Comparison of ENCODE assay signal across 13 mouse cellular contexts in the genomic region with DNA sequence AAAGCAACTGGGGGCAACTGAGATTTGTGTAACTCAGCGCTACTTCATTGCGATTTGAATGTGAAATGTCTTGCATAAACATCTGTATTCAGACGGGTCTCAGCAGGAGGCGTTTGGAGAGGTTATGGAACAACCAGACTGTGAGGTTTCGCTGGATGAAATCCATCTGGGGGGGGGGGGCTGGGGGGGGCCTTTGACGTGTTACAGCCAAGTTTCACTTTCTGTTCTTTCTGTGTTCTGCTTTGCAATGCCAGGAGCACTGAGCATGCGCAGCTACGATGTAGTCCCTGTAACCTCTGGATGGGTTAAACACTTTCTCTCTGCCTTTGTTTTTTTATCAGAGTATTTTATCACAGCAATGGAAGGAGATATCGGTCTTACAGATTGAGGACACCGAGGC. TPM values are rescaled to one million over a fixed set of nuclear protein-coding genes. Genes with fewer than 3 reads are reported as not detected.
A peak's percentile ranks its signal among the peaks of the same experiment; 100 is the strongest.
DNase-seq lines count a peak whose midpoint lies in the region; ATAC-seq lines count a peak whose summit lies in the region.
"Had no signal": no experiment of that assay in that cellular context is flagged by ENCODE, and none has a peak within 500 bp of the region (broad histone marks: within the 10 kb centered on the region; RNA-seq: fewer than 3 reads in every experiment).

No protein-coding gene starts in this region.

- no peak for ATAC-seq in embryonic facial prominence, embryonic 14.5 days (ENCODE audit: low read depth)
- no peak for ATAC-seq in hindbrain, embryonic 12.5 days (ENCODE audit: low FRiP score)
- ATAC-seq in forebrain, embryonic 14.5 days: no peak

- H3K27ac ChIP-seq in embryonic facial prominence, embryonic 14.5 days (replicated peaks; ENCODE audit: low read depth, low read length): no peak overlapping the region
- H3K27ac ChIP-seq in embryonic facial prominence, embryonic 10.5 days (replicated peaks): no peak overlapping the region
- H3K27ac ChIP-seq in hindbrain, embryonic 12.5 days: no peak overlapping the region
- H3K27ac ChIP-seq in forebrain, embryonic 14.5 days (ENCODE audit: low read depth, low read length): no peak overlapping the region
- H3K27ac ChIP-seq: midbrain, embryonic 12.5 days had no signal

- no peaks in the 10 kb centered on the region for H3K36me3 ChIP-seq in embryonic facial prominence, embryonic 14.5 days (ENCODE audit: control insufficient read depth, insufficient read depth, low read length)
- no peaks in the 10 kb centered on the region for H3K36me3 ChIP-seq in embryonic facial prominence, embryonic 10.5 days (replicated peaks)
- no peaks in the 10 kb centered on the region for H3K36me3 ChIP-seq in hindbrain, embryonic 12.5 days
- no peaks in the 10 kb centered on the region for H3K36me3 ChIP-seq in forebrain, embryonic 14.5 days (ENCODE audit: control insufficient read depth, insufficient read depth, low read length)
- H3K36me3 ChIP-seq: midbrain, embryonic 12.5 days had no signal

- H3K9me3 ChIP-seq in embryonic facial prominence, embryonic 14.5 days (ENCODE audit: control insufficient read depth, low read length): no peaks in the 10 kb centered on the region
- H3K9me3 ChIP-seq in embryonic facial prominence, embryonic 10.5 days: no peaks in the 10 kb centered on the region
- H3K9me3 ChIP-seq in hindbrain, embryonic 12.5 days (replicated peaks): no peaks in the 10 kb centered on the region
- H3K9me3 ChIP-seq in forebrain, embryonic 14.5 days (replicated peaks; ENCODE audit: control insufficient read depth, low read length): no peaks in the 10 kb centered on the region
- H3K9me3 ChIP-seq: midbrain, embryonic 12.5 days had no signal

- DNase-seq in embryonic facial prominence, embryonic 14.5 days (ENCODE audit: low spot score): peak; percentile 72
- DNase-seq in embryonic facial prominence, embryonic 10.5 days (ENCODE audit: low spot score): no peak
- DNase-seq in kidney, postnatal 10 days: peak; percentile 48
- DNase-seq in kidney, postnatal 14 days: no peak
- DNase-seq in fibroblast of lung, adult 2 months (ENCODE audit: low read depth): peak; percentile 14
- DNase-seq in skeletal muscle tissue, adult 2 months (ENCODE audit: low read depth, low spot score): peak; percentile 60
- DNase-seq in forebrain, embryonic 14.5 days (ENCODE audit: low spot score): no peak
- DNase-seq: cerebellum, adult 9-11 months; kidney, adult 8-10 months; left cerebral cortex, postnatal 4 days had no signal

- no peak overlapping the region for H3K4me3 ChIP-seq in embryonic facial prominence, embryonic 14.5 days (ENCODE audit: low read depth, low read length)
- H3K4me3 ChIP-seq in embryonic facial prominence, embryonic 10.5 days: no peak overlapping the region
- no peak overlapping the region for H3K4me3 ChIP-seq in hindbrain, embryonic 12.5 days
- no peak overlapping the region for H3K4me3 ChIP-seq in forebrain, embryonic 14.5 days (ENCODE audit: low read depth, low read length)
- H3K4me3 ChIP-seq: midbrain, embryonic 12.5 days had no signal

- H3K9ac ChIP-seq in embryonic facial prominence, embryonic 14.5 days (ENCODE audit: low read depth, low read length): no peak overlapping the region
- no peak overlapping the region for H3K9ac ChIP-seq in hindbrain, embryonic 12.5 days
- no peak overlapping the region for H3K9ac ChIP-seq in forebrain, embryonic 14.5 days (ENCODE audit: low read length)
- H3K9ac ChIP-seq: midbrain, embryonic 12.5 days had no signal

- 62% methylated on average over 9 of the region's 10 CpGs for WGBS in embryonic facial prominence, embryonic 14.5 days
- WGBS in embryonic facial prominence, embryonic 10.5 days: 88% methylated on average over 10 of the region's 10 CpGs
- WGBS in hindbrain, embryonic 12.5 days: 71% methylated on average over 10 of the region's 10 CpGs
- WGBS in forebrain, embryonic 14.5 days: 74% methylated on average over 10 of the region's 10 CpGs

- no peak overlapping the region for H3K4me2 ChIP-seq in embryonic facial prominence, embryonic 14.5 days (ENCODE audit: low read depth, low read length)
- no peak overlapping the region for H3K4me2 ChIP-seq in hindbrain, embryonic 12.5 days (replicated peaks)
- no peak overlapping the region for H3K4me2 ChIP-seq in forebrain, embryonic 14.5 days (ENCODE audit: low read length)
- H3K4me2 ChIP-seq: midbrain, embryonic 12.5 days had no signal

- 0 out of 2 replicates have a peak, but pooled peaks cover 5% of the 10 kb centered on the region for H3K27me3 ChIP-seq in embryonic facial prominence, embryonic 14.5 days (replicated peaks; ENCODE audit: control insufficient read depth, insufficient read depth, low read length)
- H3K27me3 ChIP-seq in embryonic facial prominence, embryonic 10.5 days (replicated peaks; ENCODE audit: low read depth, poor library complexity, severe bottlenecking): peaks cover 29% of the 10 kb centered on the region
- peaks cover 6% of the 10 kb centered on the region for H3K27me3 ChIP-seq in hindbrain, embryonic 12.5 days
- H3K27me3 ChIP-seq in forebrain, embryonic 14.5 days (replicated peaks; ENCODE audit: control insufficient read depth, insufficient read depth, low read length): no peaks in the 10 kb centered on the region

- no peaks in the 10 kb centered on the region for H3K4me1 ChIP-seq in embryonic facial prominence, embryonic 14.5 days (ENCODE audit: control insufficient read depth, insufficient read depth, low read length)
- peaks cover 9% of the 10 kb centered on the region for H3K4me1 ChIP-seq in embryonic facial prominence, embryonic 10.5 days
- H3K4me1 ChIP-seq in hindbrain, embryonic 12.5 days: peaks cover 4% of the 10 kb centered on the region; the same call in 1 of the 2 replicates
- H3K4me1 ChIP-seq in forebrain, embryonic 14.5 days (ENCODE audit: control insufficient read depth, insufficient read depth, low read length): no peaks in the 10 kb centered on the region

RNA-seq across cellular contexts. Expression of a gene that starts 33.7 kb away (rescaled TPM):
- 0.26 and 0.54 TPM in 2 replicates for polyA plus RNA-seq in embryonic facial prominence, embryonic 14.5 days (2014; fragmentation: Nextera tagmentation; extraction: Ambion mirVana)
- not detected in 2 replicates for polyA plus RNA-seq in embryonic facial prominence, embryonic 10.5 days (2016; fragmentation: Nextera tagmentation; extraction: Ambion mirVana)
- 0.08 TPM in 1 of 2 replicates, not detected in the other for polyA plus RNA-seq in hindbrain, embryonic 12.5 days (2016; fragmentation: Nextera tagmentation; extraction: Ambion mirVana)
- 0.06 and 0.16 TPM in 2 replicates for polyA plus RNA-seq in forebrain, embryonic 14.5 days (2014; fragmentation: Nextera tagmentation; extraction: Ambion mirVana)
- polyA plus RNA-seq: forebrain, embryonic 11.5 days; midbrain, embryonic 12.5 days had no signal

Comparison
In these comparisons a context has a peak if more than half of its experiments do, and no peak if none do; other contexts are left out.
1. DNase-seq: peak in embryonic facial prominence, embryonic 14.5 days (single experiment), kidney, postnatal 10 days (single experiment), fibroblast of lung, adult 2 months (single experiment) and skeletal muscle tissue, adult 2 months (single experiment); none in embryonic facial prominence, embryonic 10.5 days (single experiment), kidney, postnatal 14 days (single experiment) and forebrain, embryonic 14.5 days (single experiment).